Mouse (Mus musculus) thymus, adult 2 months (tissue): Measurements from ENCODE around the gene Ksr2.

Experiments
- CTCF ChIP-seq: fragments of 200-500 bp; IDR thresholded peaks from 2 replicates; pipeline ENCODE4 v1.5.1; 2012; ENCODE audit warnings: mild to moderate bottlenecking, control low read depth, low read length, moderate library complexity, borderline replicate concordance; ENCODE audit not compliant: control insufficient read depth, poor library complexity, insufficient read depth; ENCODE audit errors: extremely low read depth
- POLR2A ChIP-seq: fragments of 200-500 bp; IDR thresholded peaks from 2 replicates; pipeline ENCODE4 v1.6.1; 2012; ENCODE audit warnings: mild to moderate bottlenecking, low read length, control low read depth, moderate library complexity; ENCODE audit not compliant: control insufficient read depth, poor library complexity, insufficient read depth; ENCODE audit errors: extremely low read depth

DNA sequence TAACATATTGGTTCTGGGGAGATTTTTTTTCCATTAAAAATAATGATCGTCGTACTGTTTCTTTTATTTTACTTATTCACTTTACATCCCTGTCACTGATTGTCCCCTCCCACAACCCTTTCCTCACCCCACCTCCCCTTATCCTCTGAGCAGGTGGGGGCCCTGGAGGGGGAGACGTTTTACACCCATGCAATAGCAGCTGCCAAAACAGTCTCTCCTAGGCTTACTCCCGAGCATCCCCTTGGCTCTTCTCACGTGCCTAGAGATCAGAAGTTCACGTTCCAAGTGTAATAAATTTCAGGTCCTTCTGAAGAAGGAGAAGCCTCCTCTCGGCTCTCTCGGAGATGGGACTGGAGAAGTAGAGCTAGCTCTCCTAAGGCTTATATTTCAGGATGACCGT, 387.0 kb downstream of the Ksr2 start:
- TF ChIP-seq CTCF, result no peak
- no peak for TF ChIP-seq POLR2A
